Mouse (Mus musculus): ENCODE results near the gene Tbx4. TPM values are rescaled to one million over a fixed set of nuclear protein-coding genes. Genes with fewer than 3 reads are reported as not detected.

The Tbx4 gene
- polyA plus RNA-seq, 1 experiment from 2014 or later: 0.04 TPM

Other genes starting within 250 kb of the Tbx4 start
- gene Tbx2, start 53.9 kb upstream of the Tbx4 start, polyA plus RNA-seq (2014; fragmentation: Nextera tagmentation; extraction: Ambion mirVana): 0.32 and 0.79 TPM in 2 replicates
- not detected in 2 replicates for gene Gm11444, start 36.1 kb upstream of the Tbx4 start, polyA plus RNA-seq (2014; fragmentation: Nextera tagmentation; extraction: Ambion mirVana)

Measured in midbrain, embryonic 11.5 days (tissue).